Mouse (Mus musculus): ENCODE measurements around the gene Zfp628. TPM values are rescaled to one million over a fixed set of nuclear protein-coding genes. Genes with fewer than 3 reads are reported as not detected.

The Zfp628 gene
- 6.5 TPM for polyA plus RNA-seq (2014; fragmentation: Illumina TruSeq; extraction: RNeasy Lipid Tissue Mini Kit (QIAGEN cat#74804); ENCODE audit: low read depth, low replicate concordance)

GRCm38 (mm10) chr7:4915007-4915665 lies at the start of gene Zfp628:
Zfp628 (plus strand) TSS chr7:4915217.

GRCm38 (mm10) chr7:4870133-4870532 lies 44.9 kb upstream of the Zfp628 start, which contains the start of gene Isoc2b:
Isoc2b (minus strand) TSS chr7:4870258.

GRCm38 (mm10) chr7:4876753-4877221 lies 38.2 kb upstream of the Zfp628 start, which contains the start of gene Isoc2a:
Isoc2a (plus strand) TSS chr7:4877153.

GRCm38 (mm10) chr7:4906466-4906950 lies 8.5 kb upstream of the Zfp628 start, which contains the start of gene Gm36210:
Gm36210 (minus strand) TSS chr7:4906516.

GRCm38 (mm10) chr7:4921824-4922482 lies 6.9 kb downstream of the Zfp628 start, which contains the start of gene Nat14:
Nat14 (plus strand) TSS chr7:4922028.

GRCm38 (mm10) chr7:4925441-4926381 lies 10.7 kb downstream of the Zfp628 start, which contains the start of gene Ssc5d:
Ssc5d (plus strand) TSS chr7:4925785.

GRCm38 (mm10) chr7:4964272-4964671 lies 49.3 kb downstream of the Zfp628 start, which contains the start of gene Sbk2:
Sbk2 (minus strand) TSS chr7:4964406.

GRCm38 (mm10) chr7:4971068-4971467 lies 56.1 kb downstream of the Zfp628 start, which contains the start of gene Sbk3:
Sbk3 (minus strand) TSS chr7:4971168.

Other genes starting within 250 kb of the Zfp628 start
- gene Hspbp1, start 230.1 kb upstream of the Zfp628 start, polyA plus RNA-seq (2014; fragmentation: Illumina TruSeq; extraction: RNeasy Lipid Tissue Mini Kit (QIAGEN cat#74804); ENCODE audit: low read depth, low replicate concordance): 25.7 TPM
- gene Brsk1, start 224.6 kb upstream of the Zfp628 start, polyA plus RNA-seq (2014; fragmentation: Illumina TruSeq; extraction: RNeasy Lipid Tissue Mini Kit (QIAGEN cat#74804); ENCODE audit: low read depth, low replicate concordance): 3.5 TPM
- gene Tmem150b, start 190.0 kb upstream of the Zfp628 start, polyA plus RNA-seq (2014; fragmentation: Illumina TruSeq; extraction: RNeasy Lipid Tissue Mini Kit (QIAGEN cat#74804); ENCODE audit: low read depth, low replicate concordance): 0.60 TPM
- gene Kmt5c, start 175.1 kb upstream of the Zfp628 start, polyA plus RNA-seq (2014; fragmentation: Illumina TruSeq; extraction: RNeasy Lipid Tissue Mini Kit (QIAGEN cat#74804); ENCODE audit: low read depth, low replicate concordance): 49.2 TPM
- gene Cox6b2, start 162.1 kb upstream of the Zfp628 start, polyA plus RNA-seq (2014; fragmentation: Illumina TruSeq; extraction: RNeasy Lipid Tissue Mini Kit (QIAGEN cat#74804); ENCODE audit: low read depth, low replicate concordance): 28.9 TPM
- 3.3 TPM for gene Fam71e2, start 143.9 kb upstream of the Zfp628 start, polyA plus RNA-seq (2014; fragmentation: Illumina TruSeq; extraction: RNeasy Lipid Tissue Mini Kit (QIAGEN cat#74804); ENCODE audit: low read depth, low replicate concordance)
- gene Il11, start 132.4 kb upstream of the Zfp628 start, polyA plus RNA-seq (2014; fragmentation: Illumina TruSeq; extraction: RNeasy Lipid Tissue Mini Kit (QIAGEN cat#74804); ENCODE audit: low read depth, low replicate concordance): 0.32 TPM
- gene Tmem190, start 132.3 kb upstream of the Zfp628 start, polyA plus RNA-seq (2014; fragmentation: Illumina TruSeq; extraction: RNeasy Lipid Tissue Mini Kit (QIAGEN cat#74804); ENCODE audit: low read depth, low replicate concordance): 2.2 TPM
- 6.7 TPM for gene Tmem238, start 125.6 kb upstream of the Zfp628 start, polyA plus RNA-seq (2014; fragmentation: Illumina TruSeq; extraction: RNeasy Lipid Tissue Mini Kit (QIAGEN cat#74804); ENCODE audit: low read depth, low replicate concordance)
- 632 TPM for gene Rpl28, start 122.3 kb upstream of the Zfp628 start, polyA plus RNA-seq (2014; fragmentation: Illumina TruSeq; extraction: RNeasy Lipid Tissue Mini Kit (QIAGEN cat#74804); ENCODE audit: low read depth, low replicate concordance)
- gene Ube2s, start 102.6 kb upstream of the Zfp628 start, polyA plus RNA-seq (2014; fragmentation: Illumina TruSeq; extraction: RNeasy Lipid Tissue Mini Kit (QIAGEN cat#74804); ENCODE audit: low read depth, low replicate concordance): 108 TPM
- 1.9 TPM for gene Shisa7, start 70.5 kb upstream of the Zfp628 start, polyA plus RNA-seq (2014; fragmentation: Illumina TruSeq; extraction: RNeasy Lipid Tissue Mini Kit (QIAGEN cat#74804); ENCODE audit: low read depth, low replicate concordance)
- 29.3 TPM for gene Isoc2b, start 45.0 kb upstream of the Zfp628 start, polyA plus RNA-seq (2014; fragmentation: Illumina TruSeq; extraction: RNeasy Lipid Tissue Mini Kit (QIAGEN cat#74804); ENCODE audit: low read depth, low replicate concordance)
- 35.3 TPM for gene Isoc2a, start 38.1 kb upstream of the Zfp628 start, polyA plus RNA-seq (2014; fragmentation: Illumina TruSeq; extraction: RNeasy Lipid Tissue Mini Kit (QIAGEN cat#74804); ENCODE audit: low read depth, low replicate concordance)
- gene Gm36210, start 8.7 kb upstream of the Zfp628 start, polyA plus RNA-seq (2014; fragmentation: Illumina TruSeq; extraction: RNeasy Lipid Tissue Mini Kit (QIAGEN cat#74804); ENCODE audit: low read depth, low replicate concordance): not detected
- 5.1 TPM for gene Nat14, start 6.8 kb downstream of the Zfp628 start, polyA plus RNA-seq (2014; fragmentation: Illumina TruSeq; extraction: RNeasy Lipid Tissue Mini Kit (QIAGEN cat#74804); ENCODE audit: low read depth, low replicate concordance)
- 12.2 TPM for gene Ssc5d, start 10.6 kb downstream of the Zfp628 start, polyA plus RNA-seq (2014; fragmentation: Illumina TruSeq; extraction: RNeasy Lipid Tissue Mini Kit (QIAGEN cat#74804); ENCODE audit: low read depth, low replicate concordance)
- 1.8 TPM for gene Sbk2, start 49.2 kb downstream of the Zfp628 start, polyA plus RNA-seq (2014; fragmentation: Illumina TruSeq; extraction: RNeasy Lipid Tissue Mini Kit (QIAGEN cat#74804); ENCODE audit: low read depth, low replicate concordance)
- 0.24 TPM for gene Sbk3, start 56.0 kb downstream of the Zfp628 start, polyA plus RNA-seq (2014; fragmentation: Illumina TruSeq; extraction: RNeasy Lipid Tissue Mini Kit (QIAGEN cat#74804); ENCODE audit: low read depth, low replicate concordance)
- 31.4 TPM for gene Zfp579, start 80.9 kb downstream of the Zfp628 start, polyA plus RNA-seq (2014; fragmentation: Illumina TruSeq; extraction: RNeasy Lipid Tissue Mini Kit (QIAGEN cat#74804); ENCODE audit: low read depth, low replicate concordance)
- gene Zfp524, start 99.2 kb downstream of the Zfp628 start, polyA plus RNA-seq (2014; fragmentation: Illumina TruSeq; extraction: RNeasy Lipid Tissue Mini Kit (QIAGEN cat#74804); ENCODE audit: low read depth, low replicate concordance): 17.1 TPM
- 19.0 TPM for gene Fiz1, start 99.5 kb downstream of the Zfp628 start, polyA plus RNA-seq (2014; fragmentation: Illumina TruSeq; extraction: RNeasy Lipid Tissue Mini Kit (QIAGEN cat#74804); ENCODE audit: low read depth, low replicate concordance)
- gene Gm44973, start 100.3 kb downstream of the Zfp628 start, polyA plus RNA-seq (2014; fragmentation: Illumina TruSeq; extraction: RNeasy Lipid Tissue Mini Kit (QIAGEN cat#74804); ENCODE audit: low read depth, low replicate concordance): not detected
- gene Zfp865, start 105.2 kb downstream of the Zfp628 start, polyA plus RNA-seq (2014; fragmentation: Illumina TruSeq; extraction: RNeasy Lipid Tissue Mini Kit (QIAGEN cat#74804); ENCODE audit: low read depth, low replicate concordance): 20.8 TPM
- gene Ccdc106, start 105.3 kb downstream of the Zfp628 start, polyA plus RNA-seq (2014; fragmentation: Illumina TruSeq; extraction: RNeasy Lipid Tissue Mini Kit (QIAGEN cat#74804); ENCODE audit: low read depth, low replicate concordance): 3.0 TPM
- gene 4632433K11Rik, start 118.9 kb downstream of the Zfp628 start, polyA plus RNA-seq (2014; fragmentation: Illumina TruSeq; extraction: RNeasy Lipid Tissue Mini Kit (QIAGEN cat#74804); ENCODE audit: low read depth, low replicate concordance): not detected
- 6.3 TPM for gene Zfp784, start 123.2 kb downstream of the Zfp628 start, polyA plus RNA-seq (2014; fragmentation: Illumina TruSeq; extraction: RNeasy Lipid Tissue Mini Kit (QIAGEN cat#74804); ENCODE audit: low read depth, low replicate concordance)
- 6.7 TPM for gene Zfp580, start 136.3 kb downstream of the Zfp628 start, polyA plus RNA-seq (2014; fragmentation: Illumina TruSeq; extraction: RNeasy Lipid Tissue Mini Kit (QIAGEN cat#74804); ENCODE audit: low read depth, low replicate concordance)
- 152 TPM for gene U2af2, start 146.9 kb downstream of the Zfp628 start, polyA plus RNA-seq (2014; fragmentation: Illumina TruSeq; extraction: RNeasy Lipid Tissue Mini Kit (QIAGEN cat#74804); ENCODE audit: low read depth, low replicate concordance)
- gene Epn1, start 165.0 kb downstream of the Zfp628 start, polyA plus RNA-seq (2014; fragmentation: Illumina TruSeq; extraction: RNeasy Lipid Tissue Mini Kit (QIAGEN cat#74804); ENCODE audit: low read depth, low replicate concordance): 106 TPM
- not detected for gene Rfpl4, start 201.7 kb downstream of the Zfp628 start, polyA plus RNA-seq (2014; fragmentation: Illumina TruSeq; extraction: RNeasy Lipid Tissue Mini Kit (QIAGEN cat#74804); ENCODE audit: low read depth, low replicate concordance)
- gene Rasl2-9, start 210.7 kb downstream of the Zfp628 start, polyA plus RNA-seq (2014; fragmentation: Illumina TruSeq; extraction: RNeasy Lipid Tissue Mini Kit (QIAGEN cat#74804); ENCODE audit: low read depth, low replicate concordance): 5.3 TPM
- not detected for gene Vmn1r55, start 234.5 kb downstream of the Zfp628 start, polyA plus RNA-seq (2014; fragmentation: Illumina TruSeq; extraction: RNeasy Lipid Tissue Mini Kit (QIAGEN cat#74804); ENCODE audit: low read depth, low replicate concordance)